Mouse (Mus musculus) layer of hippocampus, adult 2 months (tissue): ENCODE data around the gene Pla1a. TPM values are rescaled to one million over a fixed set of nuclear protein-coding genes. Genes with fewer than 3 reads are reported as not detected.

Experiments
- DNase-seq, 2 experiments: peaks; one replicate each; pipeline ENCODE4 v3.0.0; 2022; ENCODE audit warnings: low spot score in 2 of 2
- H3K27ac ChIP-seq: fragments of 200-600 bp; 2 replicates; pipeline ENCODE4 v1.8.1; 2022
- H3K4me3 ChIP-seq: fragments of 200-600 bp; 2 replicates; pipeline ENCODE4 v1.8.1; 2022; ENCODE audit warnings: mild to moderate bottlenecking
- CTCF ChIP-seq: fragments of 200-600 bp; conservative IDR thresholded peaks from 2 replicates; pipeline ENCODE4 v1.8.1; 2022; ENCODE audit warnings: antibody characterized with exemption, mild to moderate bottlenecking, moderate library complexity
- total RNA-seq, 2 experiments: library from RNA; stranded (reverse); gene quantifications; 2 replicates each; pipeline ENCODE4 v1.2.3; 2021

Pla1a gene
- total RNA-seq, 2 experiments from 2014 or later = 0.76 to 0.97 TPM

DNA sequence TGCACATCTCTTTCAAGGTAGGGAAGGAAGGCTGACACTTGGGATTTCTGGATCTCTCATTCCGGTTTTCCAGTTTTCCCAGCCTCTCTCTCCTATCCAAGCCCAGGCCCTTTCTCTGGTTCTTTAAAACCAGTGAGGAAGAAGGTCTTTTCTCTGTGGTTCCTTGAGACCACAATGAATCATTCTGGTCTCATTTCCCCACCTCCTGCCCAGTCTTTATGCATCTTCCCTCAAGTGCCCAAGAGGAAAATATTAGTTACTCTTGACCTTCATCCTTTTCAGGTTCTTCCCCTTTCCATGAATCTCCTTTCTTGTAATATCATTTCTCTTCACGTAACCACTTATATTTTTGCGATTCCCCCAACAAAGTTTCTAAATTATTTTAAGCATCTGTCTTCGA, 47.2 kb downstream of the Pla1a start:
- no peak for DNase-seq
- no peak for TF ChIP-seq CTCF
- Histone ChIP-seq H3K4me3 (no peak overlapping the region), H3K27ac (no peak overlapping the region)

DNA sequence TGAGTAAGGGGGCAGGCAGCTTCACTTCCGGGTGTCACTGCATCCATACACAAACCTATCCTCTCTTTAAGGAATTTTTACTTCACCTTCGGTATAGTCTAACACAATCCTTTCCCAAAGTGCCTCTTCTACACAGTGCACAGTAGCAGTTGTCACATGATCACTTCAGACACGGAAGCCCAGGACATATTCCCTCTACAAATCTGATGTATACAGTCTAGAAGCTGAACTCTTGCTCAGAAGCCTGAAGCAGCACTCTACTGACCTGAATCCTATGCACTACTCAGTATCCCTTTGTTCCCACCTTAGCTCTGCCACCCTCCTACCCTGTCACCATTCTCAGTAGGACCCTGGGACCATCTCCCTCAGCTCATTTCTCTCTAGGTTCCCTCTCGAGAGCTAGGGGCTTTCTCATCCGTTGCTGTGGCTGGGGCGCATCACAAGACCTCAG, 47.7 kb downstream of the Pla1a start:
- Histone ChIP-seq H3K27ac (no peak overlapping the region), H3K4me3 (no peak overlapping the region)
- DNase-seq = no peak
- TF ChIP-seq CTCF = no peak

DNA sequence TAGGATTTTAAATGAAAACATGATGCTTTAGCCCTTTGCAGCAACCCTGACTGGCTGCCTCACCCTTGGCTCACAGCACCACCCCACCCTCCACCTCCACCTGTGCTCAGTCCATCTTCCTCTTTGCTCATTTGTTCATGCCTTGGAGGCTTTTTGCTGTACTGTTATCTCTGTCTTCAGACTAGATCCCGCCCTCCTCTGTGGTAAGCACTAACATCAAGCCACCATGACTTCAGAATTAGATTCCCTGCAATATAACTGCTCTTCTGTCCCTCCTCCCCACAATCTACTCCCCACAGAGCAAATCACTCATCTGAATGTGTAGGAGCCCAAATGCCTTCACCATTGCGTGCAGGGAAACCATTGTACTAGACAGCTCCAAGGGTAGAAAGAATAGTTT, 49.3 kb downstream of the Pla1a start:
- no peak overlapping the region for H3K4me3 ChIP-seq
- no peak for TF ChIP-seq CTCF
- DNase-seq = no peak
- no peak overlapping the region for H3K27ac ChIP-seq

DNA sequence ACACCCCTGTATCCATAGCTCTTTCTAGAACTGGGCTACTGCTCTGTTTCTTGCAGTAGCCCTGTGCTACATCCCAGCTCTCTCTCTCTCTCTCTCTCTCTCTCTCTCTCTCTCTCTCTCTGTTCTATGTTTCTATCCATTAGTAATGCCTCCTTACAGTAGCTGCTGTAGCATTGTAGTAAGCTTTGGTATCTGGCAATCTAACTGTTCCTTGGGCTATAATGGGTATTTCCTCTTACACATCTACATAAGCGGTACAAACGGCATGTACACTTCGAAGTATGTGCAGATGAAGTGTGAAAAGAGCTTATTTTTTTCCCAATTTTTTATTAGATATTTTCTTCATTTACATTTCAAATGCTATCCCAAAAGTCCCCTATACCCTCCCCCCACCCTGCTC, 53.0 kb downstream of the Pla1a start:
- no peak for DNase-seq
- Histone ChIP-seq H3K27ac (no peak overlapping the region), H3K4me3 (no peak overlapping the region)
- no peak for TF ChIP-seq CTCF

DNA sequence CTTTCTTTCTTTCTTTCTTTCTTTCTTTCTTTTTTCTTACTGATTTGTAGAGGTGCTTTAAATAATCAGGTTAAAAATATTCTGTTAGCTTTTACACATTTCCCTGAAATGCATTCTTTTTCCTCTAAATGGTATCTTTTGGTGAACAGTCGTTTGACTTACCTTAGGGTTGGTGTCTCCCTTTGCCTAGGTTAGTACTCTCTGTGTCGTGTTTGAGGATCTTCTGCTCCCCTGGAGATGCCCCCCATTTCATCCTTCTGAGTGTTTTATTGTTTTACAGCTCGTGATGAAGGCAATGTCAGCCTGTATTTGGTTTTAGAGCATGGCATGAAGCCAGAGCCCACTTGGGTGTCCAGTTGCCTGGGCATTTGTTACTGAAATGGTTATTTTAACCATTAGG, 53.5 kb downstream of the Pla1a start:
- no peak overlapping the region for H3K4me3 ChIP-seq
- DNase-seq = no peak
- H3K27ac ChIP-seq = no peak overlapping the region
- TF ChIP-seq CTCF = no peak

DNA sequence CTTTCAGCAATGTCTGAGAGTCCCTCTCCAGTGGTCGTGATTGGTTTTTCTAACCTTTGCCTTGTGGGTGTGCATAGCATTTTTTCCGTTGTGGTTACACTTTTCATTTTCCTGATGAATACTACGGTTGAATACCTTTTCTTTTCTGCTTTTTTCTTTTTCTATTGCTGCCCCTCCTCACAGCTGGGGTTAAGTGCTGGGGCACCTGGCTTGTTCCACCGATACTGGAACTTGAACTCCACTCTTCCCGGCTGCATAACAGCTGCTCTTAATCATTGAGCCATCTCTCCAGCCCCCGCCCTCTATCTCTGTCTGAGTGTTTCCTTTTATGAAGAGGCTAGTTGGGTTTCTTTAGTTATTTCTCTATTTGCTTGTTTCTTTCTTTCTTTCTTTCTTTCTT, 53.9 kb downstream of the Pla1a start:
- no peak for DNase-seq
- Histone ChIP-seq H3K4me3 (no peak overlapping the region), H3K27ac (no peak overlapping the region)
- no peak for TF ChIP-seq CTCF

DNA sequence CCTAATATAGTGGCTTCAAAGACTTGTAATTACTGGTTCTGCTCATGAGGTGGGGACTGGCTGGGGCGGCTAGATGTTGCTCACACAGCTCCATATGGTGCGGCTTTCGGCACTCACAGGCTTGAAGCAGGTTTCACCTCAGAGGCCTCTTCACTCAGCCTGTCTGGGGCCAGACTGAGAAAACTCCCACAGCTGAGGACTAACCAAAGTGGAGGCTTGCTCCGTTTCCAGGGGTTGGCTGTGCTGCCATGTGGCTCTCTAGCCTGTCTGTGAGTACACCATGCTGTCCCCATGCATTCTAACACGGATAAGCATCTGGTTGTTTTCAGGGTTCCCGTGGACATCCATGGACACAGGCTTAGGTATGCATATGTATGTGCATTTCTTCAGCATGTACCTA, 54.4 kb downstream of the Pla1a start:
- no peak overlapping the region for H3K27ac ChIP-seq
- DNase-seq = no peak
- no peak overlapping the region for H3K4me3 ChIP-seq
- TF ChIP-seq CTCF = no peak

DNA sequence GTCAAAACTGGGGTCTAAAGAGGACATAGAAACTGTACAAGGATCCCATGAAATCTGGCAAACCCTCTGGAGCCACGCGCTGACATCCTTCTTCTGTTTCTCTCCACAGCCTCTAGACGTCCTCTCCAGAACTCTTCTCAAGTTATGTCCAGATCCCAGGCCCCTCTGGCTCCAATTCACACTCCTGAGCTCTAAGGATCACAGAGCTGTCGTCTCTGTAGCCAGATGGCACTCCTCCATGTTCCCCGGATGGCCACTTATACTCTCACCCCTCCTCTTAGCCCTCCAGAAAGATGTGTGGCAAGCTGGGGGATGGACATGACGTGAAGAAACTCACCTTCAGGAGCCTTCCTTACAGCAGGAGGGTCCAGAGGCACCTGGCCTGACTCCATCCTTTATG, 55.4 kb downstream of the Pla1a start:
- no peak for DNase-seq

DNA sequence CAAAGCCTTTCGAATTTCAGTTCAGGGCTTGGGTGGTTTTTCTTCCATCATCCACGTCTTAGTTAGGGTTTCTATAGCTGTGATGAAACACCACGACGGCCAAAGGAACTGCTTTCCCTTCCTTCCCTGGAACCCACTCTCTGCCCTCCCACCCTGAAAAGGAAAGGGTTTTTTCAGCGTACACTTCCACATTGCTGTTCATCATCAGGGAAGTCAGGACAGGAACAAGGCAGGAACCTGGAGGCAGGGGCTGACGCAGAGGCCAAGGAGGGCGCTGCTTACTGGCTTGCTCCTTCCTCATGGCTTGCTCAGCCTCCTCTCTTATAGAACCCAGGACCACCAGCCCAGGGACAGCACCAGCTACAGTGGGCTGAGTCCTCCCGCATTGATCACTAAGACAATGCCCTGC, 56.1 kb downstream of the Pla1a start:
- no peak for DNase-seq
- H3K27ac ChIP-seq = peak overlapping the region; percentile 87
- peak overlapping the region; percentile 58 for H3K4me3 ChIP-seq
- TF ChIP-seq CTCF = no peak

More for the DNA sequence above, 55.4 kb downstream of the Pla1a start:
- H3K27ac ChIP-seq = no peak overlapping the region
- no peak for TF ChIP-seq CTCF
- H3K4me3 ChIP-seq = no peak overlapping the region

DNA sequence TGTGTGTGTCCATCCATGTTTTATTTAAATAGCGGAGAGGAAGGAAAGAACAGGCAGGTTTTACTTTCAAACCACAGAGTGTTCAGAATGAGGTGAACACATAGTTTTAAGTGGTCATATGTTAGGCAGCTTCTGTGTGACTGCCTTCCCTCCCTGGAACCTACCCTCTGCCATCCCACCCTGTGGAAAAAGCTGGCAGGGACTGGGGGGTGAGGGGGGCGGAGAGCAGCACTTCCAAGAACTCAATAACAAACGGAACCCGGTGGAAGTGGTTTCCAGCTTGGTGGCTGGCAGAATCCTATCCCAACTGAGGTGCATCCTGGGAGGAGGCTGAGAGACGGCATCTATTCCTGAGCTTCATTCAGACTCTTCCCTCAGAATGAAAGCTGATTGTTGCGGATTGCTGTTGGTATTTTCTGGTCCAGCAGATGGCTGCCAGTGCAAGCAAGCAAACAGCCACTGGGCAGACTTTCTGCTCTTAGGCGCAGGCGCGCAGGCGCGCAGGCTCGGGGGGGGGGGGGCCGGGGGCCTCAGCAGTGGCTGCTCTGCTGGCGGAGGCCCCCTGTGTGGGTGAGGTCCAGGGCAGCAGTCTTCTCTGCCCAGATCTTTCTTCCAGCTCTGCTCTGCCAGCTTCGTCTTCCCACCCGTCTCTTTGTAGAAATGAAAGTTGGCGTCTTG, 56.6 kb downstream of the Pla1a start:
- DNase-seq = peak; percentile 40 to 71
- Histone ChIP-seq H3K27ac (peak overlapping the region; percentile 87), H3K4me3 (peak overlapping the region; percentile 58)
- peak; percentile 70 for TF ChIP-seq CTCF

DNA sequence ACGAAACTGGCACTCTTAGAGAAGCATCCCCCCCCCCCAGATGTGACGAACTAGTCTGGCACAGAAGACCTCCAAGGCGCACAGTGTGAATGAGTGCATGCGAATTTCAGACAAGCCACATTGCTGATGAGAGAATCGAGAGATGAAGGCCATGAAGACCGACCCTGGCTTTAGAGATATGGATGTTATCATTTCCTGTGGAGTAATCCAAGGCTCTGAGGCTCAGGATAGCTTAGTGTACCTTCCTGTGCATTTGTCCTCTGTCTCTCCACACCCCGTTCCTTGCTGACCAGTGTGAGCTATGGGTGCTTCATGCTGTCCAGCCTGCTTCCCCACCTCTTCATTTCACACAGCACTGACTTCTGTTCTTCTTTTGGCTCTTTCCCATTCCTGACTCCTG, 57.8 kb downstream of the Pla1a start:
- no peak for TF ChIP-seq CTCF
- Histone ChIP-seq H3K4me3 (no peak overlapping the region), H3K27ac (no peak overlapping the region)
- DNase-seq = no peak

DNA sequence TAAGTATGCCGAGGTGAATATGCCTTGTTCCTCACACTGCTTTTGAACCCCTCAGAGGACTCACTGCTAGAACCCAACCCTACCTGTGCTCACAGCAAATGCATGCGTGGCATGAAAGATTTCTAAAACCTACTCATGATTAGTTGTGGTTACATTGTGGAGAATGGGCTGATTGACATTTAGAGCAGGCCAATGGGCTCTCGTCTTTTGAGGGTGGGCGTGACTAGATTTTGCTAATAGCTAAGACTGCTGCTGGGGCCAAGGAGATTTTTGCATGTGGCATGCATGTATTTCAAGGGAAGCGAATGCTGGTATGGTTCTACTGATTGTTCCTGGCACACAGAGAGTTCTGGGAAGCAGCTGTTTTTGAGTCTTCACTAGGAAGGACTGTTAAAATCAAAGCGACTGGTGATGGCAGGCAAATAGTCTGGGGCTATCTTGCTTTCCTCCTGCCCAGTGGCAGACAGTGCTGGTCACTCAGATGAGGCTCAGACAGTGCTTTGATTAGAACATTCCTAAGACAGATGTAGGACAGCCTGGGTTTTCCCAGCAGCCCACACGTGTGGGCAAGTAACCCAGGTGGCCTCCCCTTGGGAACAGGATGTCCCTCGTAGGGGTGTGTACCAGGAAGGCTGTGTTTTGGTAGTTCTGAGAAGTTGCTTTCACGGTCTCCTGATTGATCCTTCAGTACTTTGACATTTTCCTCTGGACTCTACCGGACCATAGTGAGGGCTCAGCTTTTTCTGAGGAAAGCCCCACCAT, 58.4 kb downstream of the Pla1a start:
- DNase-seq = no peak

DNA sequence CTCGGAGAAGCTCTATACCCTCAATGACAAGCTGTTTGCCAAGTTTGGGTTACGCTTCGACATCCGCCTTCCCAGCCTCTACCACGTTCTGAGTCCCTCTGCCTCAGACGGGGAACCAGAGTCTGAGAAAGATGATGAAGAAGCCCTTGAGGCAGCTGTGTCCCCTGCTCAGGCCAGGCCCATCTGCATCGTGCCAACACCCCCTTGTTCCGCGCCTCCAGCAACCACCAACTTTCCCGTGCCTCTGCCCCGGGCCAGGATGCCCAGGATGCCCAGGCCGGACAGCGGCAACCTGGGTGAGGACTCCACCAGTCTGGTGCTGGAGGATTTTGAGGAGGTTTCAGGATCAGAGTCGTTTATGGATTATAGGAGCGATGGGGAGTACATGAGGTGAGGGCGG, 59.0 kb downstream of the Pla1a start:
- no peak for TF ChIP-seq CTCF
- H3K4me3 ChIP-seq = no peak overlapping the region
- H3K27ac ChIP-seq = no peak overlapping the region
- DNase-seq = no peak

More for the DNA sequence above, 58.4 kb downstream of the Pla1a start:
- H3K27ac ChIP-seq = no peak overlapping the region
- no peak overlapping the region for H3K4me3 ChIP-seq
- TF ChIP-seq CTCF = no peak

DNA sequence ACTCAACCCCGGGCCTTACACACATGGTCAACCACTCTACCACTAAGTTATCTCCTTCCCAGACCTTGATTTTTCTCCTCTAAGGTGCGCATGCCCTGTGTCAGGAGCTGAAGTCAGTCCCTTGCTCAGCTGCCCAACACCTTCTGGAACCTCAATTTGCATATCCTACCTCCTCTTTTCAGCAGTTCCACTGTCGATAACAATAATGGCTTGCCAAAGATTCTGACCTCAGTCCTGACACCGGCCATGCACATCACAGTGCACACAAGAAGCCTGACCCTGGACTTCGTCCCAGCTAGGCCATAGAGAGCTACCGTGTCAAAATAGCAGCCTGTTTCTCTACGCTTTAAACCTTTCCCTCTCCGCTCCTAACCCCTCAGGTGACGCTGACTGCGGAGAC, 59.5 kb downstream of the Pla1a start:
- Histone ChIP-seq H3K4me3 (no peak overlapping the region), H3K27ac (no peak overlapping the region)
- no peak for DNase-seq
- TF ChIP-seq CTCF = no peak
